Mouse (Mus musculus): Measurements from ENCODE around the gene Nmur1. TPM values are rescaled to one million over a fixed set of nuclear protein-coding genes. Genes with fewer than 3 reads are reported as not detected.
"Not testable (repeated sequence)": the region's sequence is repeated elsewhere in the genome, so short reads cannot be mapped to it uniquely, and the experiment has no call there.

The Nmur1 gene
- 2.4 TPM in 1 of 2 replicates, not detected in the other for polyA plus RNA-seq (2012; ENCODE audit: insufficient read depth, low replicate concordance)

DNA sequence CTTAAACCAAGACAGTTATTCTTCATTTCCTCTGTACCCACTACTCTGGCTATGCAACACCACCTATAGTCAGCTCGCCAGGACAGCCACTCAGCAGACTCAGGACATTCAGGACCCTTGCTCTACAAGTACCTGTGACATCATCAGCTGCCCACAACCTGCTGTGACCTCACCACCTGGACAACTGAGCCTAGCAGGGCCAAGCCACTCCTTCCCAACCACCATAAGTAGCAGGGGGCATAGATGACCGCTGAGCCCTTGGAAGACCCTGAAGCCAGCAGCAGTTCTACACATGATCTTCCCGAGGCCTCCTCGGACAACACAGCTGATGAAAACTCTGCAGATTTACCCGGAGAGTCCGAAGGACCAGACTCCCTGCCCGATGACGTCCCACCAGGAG is at the start of gene Nmur1, which contains the start of gene Tex44:
TSS of gene Nmur1 (minus strand) at position 101 of the 400 bp plus-strand sequence.
TSS of gene Tex44 (plus strand) at position 202 of the 400 bp plus-strand sequence.
- peak within 1 kb of the TSS; percentile 31 for H3K4me3 ChIP-seq (replicated peaks)
- H3K36me3 ChIP-seq (replicated peaks; ENCODE audit: low read length), result no peaks in the 10 kb centered on the region
- no peaks in the 10 kb centered on the region for H3K27me3 ChIP-seq (replicated peaks)
- TF ChIP-seq FLI1 (IDR thresholded peaks at IDR 0.05; ENCODE audit: low read length), result no peak
- no peak for TF ChIP-seq GATA1 (IDR thresholded peaks at IDR 0.05; ENCODE audit: borderline replicate concordance, low read length)
- no peaks in the 10 kb centered on the region for H3K9me3 ChIP-seq
- peaks cover 79% of the 10 kb centered on the region for H3K4me1 ChIP-seq

DNA sequence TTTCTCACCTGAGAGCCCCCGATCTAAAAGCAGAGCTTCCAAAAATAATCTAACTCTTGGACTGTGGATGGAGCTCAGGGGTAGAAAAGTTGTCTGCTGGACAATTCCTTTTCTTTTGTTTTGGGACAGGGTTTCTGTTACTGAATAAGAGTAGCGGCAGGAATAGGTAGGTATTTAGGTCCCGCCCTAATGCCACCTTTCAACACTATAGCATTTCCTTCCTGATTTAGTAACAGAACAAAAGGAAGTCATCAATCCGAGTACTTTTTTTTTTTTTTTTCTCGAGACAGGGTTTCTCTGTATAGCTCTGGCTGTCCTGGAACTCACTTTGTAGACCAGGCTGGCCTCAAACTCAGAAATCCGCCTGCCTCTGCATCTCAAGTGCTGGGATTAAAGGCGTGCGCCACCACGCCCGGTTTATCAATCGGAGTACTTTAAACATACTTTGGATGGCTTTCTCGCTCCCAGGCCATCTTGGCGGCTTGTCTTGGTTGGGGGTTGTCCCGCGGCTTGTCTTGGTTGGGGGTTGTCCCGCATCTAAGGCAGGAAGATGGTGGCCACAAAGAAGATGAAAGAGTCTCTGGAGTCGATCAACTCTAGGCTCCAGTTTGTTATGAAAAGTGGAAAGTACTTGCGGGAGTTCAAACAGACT is 47.2 kb upstream of the Nmur1 start:
- H3K27me3 ChIP-seq (replicated peaks), result no peaks in the 10 kb centered on the region
- no peak overlapping the region for H3K4me3 ChIP-seq (replicated peaks)
- peaks cover 4% of the 10 kb centered on the region; the same call in 1 of the 2 replicates for H3K9me3 ChIP-seq
- H3K4me1 ChIP-seq, result peaks cover 66% of the 10 kb centered on the region
- no peak for TF ChIP-seq GATA1 (IDR thresholded peaks at IDR 0.05; ENCODE audit: borderline replicate concordance, low read length)
- no peak for TF ChIP-seq FLI1 (IDR thresholded peaks at IDR 0.05; ENCODE audit: low read length)
- H3K36me3 ChIP-seq (replicated peaks; ENCODE audit: low read length), result peaks cover 6% of the 10 kb centered on the region

DNA sequence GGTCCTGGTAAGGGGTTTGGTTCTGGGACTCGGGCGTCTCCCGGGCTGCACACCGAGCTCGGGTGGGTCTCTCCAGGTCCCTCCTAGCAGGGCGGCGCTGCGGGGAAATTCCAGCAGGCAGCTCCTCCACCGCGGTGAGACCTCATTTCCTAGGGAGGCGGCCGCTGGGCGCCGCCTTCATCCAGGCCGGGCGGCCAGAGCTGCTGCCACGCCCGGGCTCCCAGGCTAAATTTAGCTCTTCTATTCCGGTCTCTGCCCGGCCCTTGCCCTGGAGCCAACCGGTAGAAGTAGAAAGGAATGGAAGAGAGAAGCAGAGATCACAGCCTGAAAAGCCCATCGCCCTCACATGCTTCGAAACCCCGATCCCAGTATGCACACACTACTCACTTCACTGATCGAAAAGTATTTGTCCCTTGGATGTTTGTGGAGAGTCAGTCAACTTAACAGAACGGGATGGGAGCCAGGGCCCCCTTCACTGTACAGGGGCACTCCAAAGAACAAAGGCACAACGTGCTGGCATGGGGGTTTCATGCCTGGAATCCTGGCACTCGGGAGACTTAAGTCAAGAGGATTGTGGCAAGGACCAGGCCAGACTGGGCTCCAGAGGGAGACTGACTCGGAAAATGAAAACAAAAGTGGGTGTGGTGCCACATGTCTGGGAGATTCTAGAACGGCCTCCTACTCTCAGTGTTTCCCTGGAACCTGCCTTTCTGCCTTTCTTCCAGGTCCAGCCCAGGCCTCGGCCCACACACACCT is 46.3 kb upstream of the Nmur1 start:
- TF ChIP-seq FLI1 (IDR thresholded peaks at IDR 0.05; ENCODE audit: low read length) (no peak), GATA1 (IDR thresholded peaks at IDR 0.05; ENCODE audit: borderline replicate concordance, low read length) (no peak)
- no peaks in the 10 kb centered on the region for H3K9me3 ChIP-seq
- peaks cover 2% of the 10 kb centered on the region for H3K36me3 ChIP-seq (replicated peaks; ENCODE audit: low read length)
- H3K4me1 ChIP-seq, result peaks cover 59% of the 10 kb centered on the region
- H3K4me3 ChIP-seq (replicated peaks), result peak overlapping the region; percentile 87
- no peaks in the 10 kb centered on the region for H3K27me3 ChIP-seq (replicated peaks)

DNA sequence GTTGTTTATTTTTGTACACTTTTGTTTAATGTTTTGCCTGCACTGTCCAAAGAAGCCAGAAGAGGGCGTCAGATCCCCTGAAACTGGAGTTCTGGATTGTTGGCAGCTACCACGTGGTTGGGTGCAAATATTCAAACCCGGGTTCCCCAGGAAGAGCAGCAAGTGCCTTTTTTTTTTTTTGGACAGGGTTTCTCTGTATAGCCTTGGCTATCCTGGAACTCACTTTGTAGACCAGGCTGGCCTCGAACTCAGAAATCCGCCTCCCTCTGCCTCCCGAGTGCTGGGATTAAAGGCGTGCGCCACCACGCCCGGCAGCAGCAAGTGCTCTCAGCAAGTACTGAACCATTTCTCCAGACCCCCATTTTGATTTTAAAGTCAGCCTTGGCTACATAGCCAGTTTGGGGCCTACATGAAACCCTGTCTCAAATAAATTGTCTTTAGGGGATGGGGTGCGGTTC is 45.5 kb upstream of the Nmur1 start:
- not testable (repeated sequence) for H3K36me3 ChIP-seq (replicated peaks; ENCODE audit: low read length); H3K9me3 ChIP-seq; H3K27me3 ChIP-seq (replicated peaks)
- Histone ChIP-seq H3K4me1 (peaks cover 56% of the 10 kb centered on the region), H3K4me3 (replicated peaks) (peak overlapping the region; percentile 87)

DNA sequence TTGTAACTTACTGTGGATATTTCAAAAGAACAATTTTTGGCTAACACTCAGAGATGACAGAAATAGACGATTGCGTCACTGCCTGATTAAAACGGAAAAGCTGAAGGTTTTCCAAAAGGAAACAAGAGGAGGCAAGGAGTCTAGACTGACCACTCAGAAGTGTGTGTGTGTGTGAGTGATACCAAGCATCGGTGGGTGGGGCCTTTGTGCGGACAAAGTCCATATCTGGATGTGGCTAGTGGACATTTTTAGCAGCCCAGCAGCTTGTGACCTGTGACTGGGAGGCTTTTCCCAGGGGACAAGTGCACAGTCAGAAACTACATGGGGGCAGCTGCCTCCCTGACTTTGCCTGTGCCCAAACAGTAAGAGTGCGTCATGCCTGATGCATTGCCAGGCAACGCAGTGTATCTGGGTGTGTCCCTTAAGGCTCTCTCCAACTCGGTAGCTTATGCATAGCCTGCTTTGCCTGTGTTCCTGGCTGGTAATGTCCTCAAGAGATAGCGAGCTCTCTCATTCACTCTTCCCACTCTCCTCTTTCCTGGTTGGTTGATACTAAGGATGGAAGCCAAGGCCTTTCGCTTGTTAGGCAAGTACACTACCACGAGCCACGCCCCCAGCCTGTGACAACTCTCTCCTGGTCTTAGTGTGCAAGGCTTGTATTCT is 44.6 kb upstream of the Nmur1 start:
- Histone ChIP-seq H3K27me3 (replicated peaks) (no peaks in the 10 kb centered on the region), H3K4me3 (replicated peaks) (peak overlapping the region; percentile 87), H3K9me3 (peaks cover 3% of the 10 kb centered on the region; the same call in 1 of the 2 replicates), H3K4me1 (peaks cover 53% of the 10 kb centered on the region), H3K36me3 (replicated peaks; ENCODE audit: low read length) (no peaks in the 10 kb centered on the region)
- TF ChIP-seq GATA1 (IDR thresholded peaks at IDR 0.05; ENCODE audit: borderline replicate concordance, low read length), result no peak
- no peak for TF ChIP-seq FLI1 (IDR thresholded peaks at IDR 0.05; ENCODE audit: low read length)

DNA sequence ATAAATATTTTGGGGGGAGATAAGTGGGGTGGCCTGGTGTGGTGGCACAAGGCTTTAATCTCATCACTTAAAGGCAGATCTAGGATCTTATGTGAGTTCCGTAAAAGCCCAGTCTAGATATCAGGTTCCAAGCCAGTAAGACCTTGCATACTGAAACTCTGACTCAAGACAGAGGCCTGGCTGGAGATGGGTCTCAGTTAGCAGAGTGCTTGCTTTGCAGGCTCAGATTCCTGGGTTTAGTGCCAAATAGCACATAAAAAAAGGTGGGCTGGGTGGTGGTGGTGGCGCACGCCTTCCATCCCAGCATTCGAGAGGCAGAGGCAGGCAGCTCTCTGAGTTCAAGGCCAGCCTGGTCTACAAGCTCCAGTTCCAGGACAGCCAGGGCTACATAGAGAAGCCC is 43.8 kb upstream of the Nmur1 start:
- TF ChIP-seq GATA1 (IDR thresholded peaks at IDR 0.05; ENCODE audit: borderline replicate concordance, low read length), result no peak
- no peak for TF ChIP-seq FLI1 (IDR thresholded peaks at IDR 0.05; ENCODE audit: low read length)

DNA sequence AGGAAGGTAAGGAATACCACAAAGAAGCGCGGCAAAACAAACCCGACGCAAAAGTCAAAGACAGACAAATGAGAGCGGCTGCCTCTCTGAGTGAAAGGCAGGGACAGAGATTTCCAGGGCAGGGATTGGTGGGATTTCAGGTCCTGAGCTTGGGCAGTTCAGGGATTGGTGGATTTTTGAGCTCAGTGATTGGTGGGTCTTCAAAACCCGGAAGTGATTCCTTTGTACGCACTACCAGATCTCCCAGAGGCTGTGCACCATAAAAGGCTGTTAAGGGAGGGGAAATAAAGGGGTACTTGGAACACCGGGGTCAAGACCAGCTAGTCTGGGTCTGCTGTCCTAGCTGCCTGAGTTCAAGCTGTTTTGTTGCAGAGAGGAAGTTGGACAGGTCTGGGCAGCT is 41.4 kb upstream of the Nmur1 start:
- no peak for TF ChIP-seq FLI1 (IDR thresholded peaks at IDR 0.05; ENCODE audit: low read length)
- no peak for TF ChIP-seq GATA1 (IDR thresholded peaks at IDR 0.05; ENCODE audit: borderline replicate concordance, low read length)
- Histone ChIP-seq H3K4me1 (peaks cover 39% of the 10 kb centered on the region), H3K9me3 (peaks cover 3% of the 10 kb centered on the region; the same call in 1 of the 2 replicates), H3K36me3 (replicated peaks; ENCODE audit: low read length) (no peaks in the 10 kb centered on the region), H3K27me3 (replicated peaks) (no peaks in the 10 kb centered on the region), H3K4me3 (replicated peaks) (no peak overlapping the region)

More for the DNA sequence above, 43.8 kb upstream of the Nmur1 start:
- Histone ChIP-seq H3K36me3 (replicated peaks; ENCODE audit: low read length) (no peaks in the 10 kb centered on the region), H3K4me3 (replicated peaks) (no peak overlapping the region), H3K4me1 (peaks cover 53% of the 10 kb centered on the region), H3K9me3 (peaks cover 3% of the 10 kb centered on the region; the same call in 1 of the 2 replicates), H3K27me3 (replicated peaks) (no peaks in the 10 kb centered on the region)

DNA sequence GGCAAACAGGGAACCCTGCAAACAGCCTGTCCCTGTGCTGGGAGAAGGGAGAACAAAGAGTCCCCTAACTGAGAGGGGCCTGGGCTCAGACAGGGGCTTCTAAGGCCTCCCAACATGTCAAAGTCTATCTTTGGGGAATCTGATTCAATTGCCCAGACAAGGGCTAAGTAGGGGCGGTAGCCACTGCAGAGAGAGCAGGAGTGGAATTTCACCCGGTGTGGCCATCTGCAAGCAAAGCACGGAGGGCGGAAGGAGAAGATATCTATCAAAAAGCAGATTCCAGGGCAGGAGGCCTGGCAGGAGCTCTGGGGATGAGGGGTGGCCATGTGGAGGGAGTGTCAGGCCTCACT is 38.8 kb upstream of the Nmur1 start:
- no peak overlapping the region for H3K4me3 ChIP-seq (replicated peaks)
- TF ChIP-seq GATA1 (IDR thresholded peaks at IDR 0.05; ENCODE audit: borderline replicate concordance, low read length) (no peak), FLI1 (IDR thresholded peaks at IDR 0.05; ENCODE audit: low read length) (no peak)
- H3K4me1 ChIP-seq, result peaks cover 21% of the 10 kb centered on the region
- no peaks in the 10 kb centered on the region for H3K27me3 ChIP-seq (replicated peaks)
- H3K36me3 ChIP-seq (replicated peaks; ENCODE audit: low read length), result no peaks in the 10 kb centered on the region
- peaks cover 3% of the 10 kb centered on the region; the same call in 1 of the 2 replicates for H3K9me3 ChIP-seq

DNA sequence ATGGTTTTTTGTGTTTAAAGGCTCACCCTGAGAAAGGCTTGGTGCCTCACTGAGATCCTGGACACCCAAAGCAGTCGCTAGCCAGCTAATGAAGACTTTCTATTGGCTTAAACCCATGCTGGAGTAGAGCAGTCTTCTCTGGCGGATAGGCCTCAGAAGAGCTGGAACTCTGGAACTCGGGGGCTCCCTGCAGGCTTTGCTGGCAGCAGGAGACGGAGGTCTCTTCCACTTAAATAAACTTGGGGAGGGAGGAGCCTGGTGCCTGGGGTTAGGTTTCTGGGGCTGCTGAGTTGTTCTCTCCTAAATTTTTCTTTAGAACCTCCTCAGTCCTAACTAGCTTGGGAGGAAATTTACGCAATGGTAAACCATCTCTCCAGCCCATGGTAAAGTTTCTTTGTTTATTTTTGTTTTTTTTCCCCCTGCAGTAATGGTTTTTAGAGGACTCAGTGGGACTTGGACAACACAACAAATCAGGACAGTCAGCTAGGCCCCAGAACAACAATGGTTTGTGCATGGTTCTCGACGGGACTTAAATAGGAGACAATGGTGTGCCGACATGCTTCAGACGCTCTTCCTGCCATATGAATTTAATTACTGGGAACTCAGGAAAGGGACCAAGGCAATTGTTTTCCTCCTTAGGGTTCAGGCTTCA is 38.3 kb upstream of the Nmur1 start:
- no peak for TF ChIP-seq GATA1 (IDR thresholded peaks at IDR 0.05; ENCODE audit: borderline replicate concordance, low read length)
- no peak for TF ChIP-seq FLI1 (IDR thresholded peaks at IDR 0.05; ENCODE audit: low read length)
- Histone ChIP-seq H3K4me1 (peaks cover 21% of the 10 kb centered on the region), H3K36me3 (replicated peaks; ENCODE audit: low read length) (no peaks in the 10 kb centered on the region), H3K27me3 (replicated peaks) (no peaks in the 10 kb centered on the region), H3K9me3 (peaks cover 3% of the 10 kb centered on the region; the same call in 1 of the 2 replicates), H3K4me3 (replicated peaks) (no peak overlapping the region)

Measured in megakaryocyte, embryonic 14.5 days (primary cell).